Mouse (Mus musculus): ENCODE data around the gene Idi2.

DNA sequence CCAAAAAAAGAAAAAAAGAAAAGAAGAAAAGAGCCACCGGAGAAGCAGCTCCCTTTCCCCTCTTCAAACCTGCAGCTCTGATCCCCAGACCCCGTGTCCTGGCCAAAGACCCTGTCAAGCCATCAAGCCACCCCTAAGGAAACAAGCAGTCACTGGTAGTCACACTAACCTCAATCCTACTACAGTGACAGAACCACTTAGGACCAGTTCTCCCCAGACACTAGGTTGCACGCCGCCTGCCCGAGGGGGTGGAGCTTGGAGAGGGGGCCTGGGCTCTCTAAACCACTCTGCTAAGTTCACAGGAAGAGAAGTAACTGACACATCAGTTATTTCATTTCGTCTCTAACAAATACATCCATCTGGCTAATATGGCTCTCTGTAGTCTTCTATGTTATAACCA is 39.6 kb downstream of the Idi2 start:
- no peak for TF ChIP-seq CTCF (IDR thresholded peaks at IDR 0.05)
- TF ChIP-seq POLR2A (IDR thresholded peaks at IDR 0.05; ENCODE audit: insufficient read depth, low read depth, low read length) = no peak
